Mouse (Mus musculus) kidney, adult 11 months (tissue): ENCODE results near the gene Raf1.

Experiments
- DNase-seq: peaks from one replicate; pipeline ENCODE4 v3.0.0; 2022

The Raf1 gene

DNA sequence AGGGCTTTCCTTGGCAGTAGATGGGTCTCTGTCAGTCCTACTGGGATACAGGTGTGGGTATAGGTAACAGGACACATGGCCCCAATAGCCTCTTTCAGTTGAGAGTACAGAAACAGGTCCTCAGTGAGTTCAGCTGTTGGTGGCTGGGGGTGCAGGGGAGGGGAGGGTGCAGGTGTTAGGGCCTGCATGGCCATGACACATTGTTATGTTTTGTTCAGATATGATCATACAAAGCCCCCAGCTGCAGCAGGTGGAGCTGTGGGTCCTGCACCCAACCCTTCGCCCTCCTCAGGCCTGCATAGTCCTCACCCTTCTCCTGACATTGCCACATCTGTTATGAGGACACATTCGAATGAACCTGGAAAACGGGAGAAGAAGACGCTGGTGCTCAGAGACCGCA lies 66.1 kb downstream of the Raf1 start:
- DNase-seq, result no peak

DNA sequence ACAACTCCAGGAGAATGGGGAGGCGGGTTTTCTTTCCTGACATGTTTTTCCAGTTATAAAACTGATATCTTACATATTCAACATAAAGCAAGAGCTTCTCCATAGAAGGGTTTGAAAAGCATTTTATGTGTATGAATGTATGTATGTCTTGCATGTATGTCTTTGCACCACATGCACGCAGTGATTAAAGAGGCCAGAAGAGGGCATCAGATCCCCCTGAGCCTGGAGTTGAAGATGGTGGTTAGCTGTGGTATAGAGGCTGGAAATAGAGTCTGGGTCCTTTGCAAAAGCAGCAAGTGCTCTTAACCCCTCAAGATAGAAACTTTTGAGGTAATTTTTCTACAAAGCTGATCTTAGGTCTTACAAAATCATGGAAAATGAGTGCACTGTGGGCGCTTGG lies 67.3 kb downstream of the Raf1 start:
- DNase-seq, result no peak

DNA sequence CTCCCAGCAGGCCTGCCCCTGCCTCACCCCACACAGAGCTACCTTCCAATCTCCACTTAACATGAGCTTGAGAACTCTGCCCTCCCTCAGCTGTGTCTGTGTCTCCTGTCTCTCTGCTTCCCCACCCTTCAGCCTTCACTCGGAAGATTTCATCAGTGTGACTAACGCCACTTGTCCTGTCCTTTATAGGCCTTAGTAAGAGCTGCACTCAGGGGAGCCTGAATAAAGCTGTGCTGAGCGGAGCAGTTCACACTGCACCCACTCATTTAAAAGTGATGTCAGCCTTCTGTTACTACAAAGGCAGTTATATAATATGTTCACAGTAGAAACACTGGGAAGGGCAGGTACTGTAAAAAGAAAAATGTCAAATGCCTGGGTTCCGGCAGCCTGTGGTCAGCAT lies 69.0 kb downstream of the Raf1 start:
- DNase-seq, result no peak

DNA sequence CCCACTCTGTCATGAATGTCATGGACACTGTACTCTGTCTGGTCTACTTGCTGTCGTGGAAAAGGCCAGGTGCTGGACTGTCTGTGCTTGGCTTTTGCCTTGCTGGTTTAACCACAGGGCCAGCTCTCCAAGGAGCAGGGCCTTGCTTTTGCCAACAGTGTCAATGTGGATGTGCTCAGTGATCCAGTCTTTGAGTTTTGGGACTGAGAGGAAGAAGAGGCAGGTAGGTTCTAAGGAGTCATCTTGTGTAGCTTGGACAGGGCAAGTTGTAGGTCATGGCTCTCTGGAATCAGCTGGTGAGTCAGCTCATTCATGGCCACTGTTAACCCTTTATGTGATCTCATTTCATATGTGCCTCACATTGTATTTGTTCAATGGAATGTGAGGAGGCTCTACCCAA lies 70.0 kb downstream of the Raf1 start:
- DNase-seq, result no peak

DNA sequence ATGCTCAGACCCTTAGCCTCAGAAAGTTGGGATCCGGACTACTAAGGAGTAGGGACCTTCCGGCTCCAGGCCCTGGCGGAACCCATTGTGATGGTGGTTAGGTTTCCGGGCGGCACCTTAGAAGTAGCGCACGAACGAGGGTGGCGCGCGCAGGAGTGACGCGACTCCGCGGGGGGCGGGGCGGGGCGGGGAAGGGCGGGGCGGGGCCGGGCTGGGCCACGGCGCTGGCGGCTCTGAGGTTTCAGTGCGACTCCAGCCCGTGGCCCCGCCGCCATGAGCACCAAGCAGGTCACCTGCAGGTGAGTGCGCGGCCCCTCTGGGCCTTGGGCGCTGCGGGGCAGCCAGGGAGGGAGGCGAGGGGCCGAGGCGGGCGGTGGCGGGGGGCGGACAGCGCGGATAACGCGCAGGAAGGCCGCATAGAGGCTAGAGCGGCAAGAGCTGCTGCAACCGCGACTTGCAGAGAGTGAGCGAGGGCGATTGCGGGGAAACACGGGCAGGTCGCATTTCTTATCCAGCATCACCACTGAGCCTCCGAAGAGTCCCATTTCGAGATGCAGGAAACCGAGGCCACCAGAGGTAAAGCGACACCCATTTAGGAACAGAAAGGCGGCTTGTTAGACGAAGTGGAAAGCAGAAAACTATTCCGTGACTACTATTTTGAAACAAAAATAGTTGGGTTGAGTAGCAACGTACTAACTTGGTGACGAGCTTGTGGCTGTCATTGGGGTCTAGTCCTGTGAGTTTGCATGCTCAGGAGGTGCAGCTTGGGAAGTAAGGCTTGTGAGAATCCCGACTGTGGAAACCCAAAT lies 74.5 kb downstream of the Raf1 start, which contains the start of gene Mkrn2:
Mkrn2 (plus strand) TSS at position 188 of the 809 bp plus-strand sequence.
- DNase-seq, result peak; percentile 62

DNA sequence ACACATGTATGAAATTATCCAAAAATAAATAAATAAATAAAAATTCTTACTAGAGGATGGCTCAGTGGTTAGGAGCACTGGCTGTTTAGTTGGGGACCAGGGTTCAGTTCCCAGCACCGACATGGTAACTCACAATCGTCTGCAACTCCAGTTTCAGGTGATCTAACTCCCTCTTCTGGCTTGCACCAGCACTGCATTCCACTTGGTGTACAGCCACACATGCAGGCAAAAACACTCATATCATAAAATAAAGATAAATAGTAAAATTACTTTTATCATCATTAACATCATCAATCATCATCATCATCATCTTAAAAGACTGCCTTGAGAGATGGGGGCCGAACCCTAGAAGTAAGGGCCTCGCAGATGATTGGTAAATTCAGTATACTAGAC lies 75.1 kb downstream of the Raf1 start:
- DNase-seq, result no peak

DNA sequence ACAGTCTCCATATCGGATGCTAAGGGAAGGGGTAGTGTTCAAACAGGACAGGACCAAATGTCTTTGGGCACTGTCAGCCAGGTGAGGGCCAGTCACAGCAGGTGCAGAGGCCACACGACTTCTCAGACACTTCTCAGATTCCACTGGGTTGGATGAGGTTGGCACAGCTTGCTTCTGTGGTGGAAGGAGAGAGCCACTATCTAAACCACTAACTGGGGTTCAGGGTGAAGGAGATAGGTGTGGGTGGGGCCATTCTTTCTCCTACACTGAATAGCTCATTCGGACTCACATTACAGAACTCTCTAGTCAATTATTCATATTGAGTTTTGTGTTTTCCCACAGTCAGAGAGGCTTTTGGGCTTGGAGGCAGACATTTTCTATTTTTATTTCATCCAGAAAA lies 80.8 kb downstream of the Raf1 start:
- no peak for DNase-seq

DNA sequence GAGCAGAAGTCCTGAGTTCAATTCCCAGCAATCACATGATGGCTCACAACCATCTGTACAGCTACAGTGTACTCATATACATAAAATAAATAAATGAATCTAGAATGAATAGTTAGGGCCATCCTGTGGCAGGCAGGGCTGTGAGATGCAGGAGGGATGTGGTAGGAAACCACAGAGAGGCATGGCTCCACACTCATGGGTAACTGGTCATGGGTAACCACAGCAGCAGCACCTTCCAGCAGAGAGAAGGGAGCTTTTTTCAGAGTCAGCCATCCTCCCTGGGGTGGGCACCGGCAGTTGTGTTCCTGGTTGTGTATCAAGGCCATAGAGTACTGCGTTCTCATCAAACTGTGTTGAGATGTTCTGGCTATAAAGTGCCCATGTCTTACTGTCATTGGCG lies 82.0 kb downstream of the Raf1 start:
- no peak for DNase-seq

DNA sequence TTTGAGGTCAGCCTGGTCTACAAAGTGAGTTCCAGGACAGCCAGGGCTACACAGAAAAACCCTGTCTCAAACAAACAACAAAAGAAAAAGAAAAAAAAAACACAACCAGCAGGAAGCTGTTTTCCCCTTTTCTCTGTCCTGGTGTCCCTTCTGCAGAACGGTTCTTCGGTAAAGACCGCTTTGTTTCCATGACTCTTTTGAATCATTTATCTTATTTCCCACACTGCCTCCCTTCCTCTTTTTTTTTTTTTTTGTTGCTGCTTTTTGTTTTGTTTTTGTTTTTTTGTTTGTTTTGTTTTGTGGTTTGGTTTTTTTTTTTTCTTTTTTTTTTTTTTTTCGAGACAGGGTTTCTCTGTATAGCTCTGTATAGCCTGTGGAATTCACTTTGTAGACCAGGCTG lies 83.2 kb downstream of the Raf1 start:
- no peak for DNase-seq

DNA sequence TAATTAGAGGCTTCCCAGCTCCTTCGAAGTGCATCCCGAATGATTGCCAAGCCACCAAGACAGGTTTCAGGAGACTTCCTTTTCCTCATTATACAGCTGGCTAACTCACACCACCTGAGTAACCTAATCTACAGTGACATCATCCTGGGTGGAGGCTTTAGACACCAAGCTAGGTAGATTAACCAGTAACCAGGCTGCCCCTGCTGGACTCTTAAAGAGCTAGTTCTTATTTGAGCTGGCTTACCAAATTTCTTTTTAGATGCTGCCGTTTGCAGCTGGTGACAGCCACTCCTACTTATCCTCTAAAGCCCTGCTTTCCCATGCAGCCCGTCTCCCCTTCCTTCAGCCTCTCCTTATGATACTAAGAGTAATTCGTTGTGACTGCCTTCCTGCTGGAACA lies 84.0 kb downstream of the Raf1 start, which contains the start of gene Mkrn2os:
Mkrn2os (minus strand) TSS at position 119 of the 400 bp plus-strand sequence.
- DNase-seq, result peak; percentile 76

DNA sequence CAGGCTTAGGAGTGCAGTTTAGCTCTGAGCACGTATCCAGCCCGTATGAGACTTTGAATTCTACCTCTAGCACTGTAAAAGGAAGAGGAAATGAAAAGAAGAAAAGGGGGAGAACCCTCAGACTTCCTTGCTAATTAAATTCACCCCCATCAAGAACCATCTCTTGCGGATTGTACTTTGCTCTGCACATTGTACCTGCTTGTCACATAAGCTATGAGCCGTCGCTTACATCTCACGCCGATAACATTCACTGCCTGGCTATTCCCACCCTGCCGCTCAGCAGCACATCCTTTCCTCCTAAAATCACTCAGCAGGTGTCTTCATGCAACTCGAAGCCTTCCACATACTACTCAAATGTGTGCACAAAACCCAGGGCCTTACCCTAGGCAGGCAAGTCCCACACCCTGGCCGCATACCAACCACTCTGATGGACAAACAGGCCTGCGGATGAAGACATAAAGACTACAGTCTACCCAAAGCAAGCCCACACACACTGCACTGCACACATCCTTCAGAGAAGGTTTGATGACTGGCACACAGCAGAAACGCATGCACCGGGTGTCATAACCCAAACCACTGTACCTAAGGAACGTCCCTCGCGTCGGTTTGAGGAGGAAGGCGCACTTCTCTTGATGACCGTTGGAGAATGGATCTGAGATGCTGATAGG lies 84.6 kb downstream of the Raf1 start:
- no peak for DNase-seq

DNA sequence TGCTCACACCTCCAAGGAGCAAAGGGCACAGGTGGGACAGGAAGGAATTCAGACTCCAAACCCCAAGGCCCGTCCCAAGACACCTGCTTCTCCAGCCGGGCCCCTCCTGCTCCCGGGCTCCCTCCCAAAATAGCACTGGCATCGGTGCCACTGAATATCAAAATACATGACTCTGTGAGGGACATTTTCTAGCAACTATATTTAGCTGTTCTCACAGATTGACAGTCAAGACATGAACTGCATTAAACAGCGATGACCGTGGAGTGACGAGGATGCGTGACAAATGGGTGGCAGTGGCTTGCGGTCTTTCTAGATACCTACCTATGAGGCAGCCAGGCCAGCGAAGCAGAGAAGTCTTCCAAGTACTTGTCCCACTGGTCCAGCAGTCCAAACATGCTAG lies 90.1 kb downstream of the Raf1 start:
- no peak for DNase-seq

DNA sequence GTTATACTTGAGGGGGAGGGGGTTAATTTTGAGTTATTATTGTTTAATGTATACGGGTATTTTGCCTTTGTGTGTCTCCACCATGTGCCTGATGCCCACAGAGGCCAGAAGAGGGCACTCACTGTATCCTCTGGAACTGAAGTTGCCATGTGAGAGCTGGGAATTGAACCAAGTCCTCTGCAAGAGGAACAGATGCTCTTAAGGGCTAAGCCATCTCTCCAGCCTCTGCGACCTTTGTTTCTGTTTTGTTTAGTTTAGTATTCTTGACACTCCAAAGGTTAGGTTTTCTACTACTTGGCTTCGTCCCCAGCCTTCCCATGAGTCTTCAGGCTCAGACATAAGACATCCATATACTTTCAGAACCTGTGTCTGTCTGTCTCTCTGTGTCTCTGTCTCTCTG lies 92.3 kb downstream of the Raf1 start:
- peak; percentile 55 for DNase-seq

DNA sequence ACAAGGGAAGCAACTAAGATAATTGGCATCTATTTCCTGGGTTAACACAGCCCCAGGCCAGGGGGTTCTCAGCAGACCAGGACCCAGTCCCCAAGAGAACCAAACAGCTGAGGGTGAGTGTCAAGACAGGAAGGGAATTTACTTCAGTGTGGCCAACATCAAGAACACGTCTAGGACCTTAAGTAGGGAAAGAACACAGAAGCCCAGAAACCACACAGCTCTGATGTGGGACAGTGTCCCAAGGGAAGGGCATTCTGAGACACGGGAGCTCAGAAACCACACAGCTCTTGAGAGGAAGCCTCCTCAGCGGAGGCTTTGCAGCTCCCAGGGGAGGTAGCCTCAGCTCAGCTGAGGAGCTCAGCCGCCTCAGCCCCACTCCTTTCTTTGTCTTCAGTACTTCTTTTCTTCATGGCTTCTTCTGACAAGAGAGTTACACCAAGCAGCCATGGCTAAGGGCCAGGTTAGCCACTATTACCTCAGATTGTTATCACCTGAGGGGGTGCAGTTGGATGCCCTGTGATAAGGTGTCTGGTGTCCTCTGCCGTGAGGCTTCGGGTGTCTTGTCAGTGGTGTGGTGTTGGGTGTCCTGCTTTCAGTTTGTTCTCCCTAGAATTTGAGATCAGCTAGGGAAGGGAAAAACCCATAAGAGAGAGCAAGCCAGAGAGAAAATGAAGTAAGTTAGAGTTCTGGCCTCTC lies 92.9 kb downstream of the Raf1 start:
- DNase-seq, result no peak

DNA sequence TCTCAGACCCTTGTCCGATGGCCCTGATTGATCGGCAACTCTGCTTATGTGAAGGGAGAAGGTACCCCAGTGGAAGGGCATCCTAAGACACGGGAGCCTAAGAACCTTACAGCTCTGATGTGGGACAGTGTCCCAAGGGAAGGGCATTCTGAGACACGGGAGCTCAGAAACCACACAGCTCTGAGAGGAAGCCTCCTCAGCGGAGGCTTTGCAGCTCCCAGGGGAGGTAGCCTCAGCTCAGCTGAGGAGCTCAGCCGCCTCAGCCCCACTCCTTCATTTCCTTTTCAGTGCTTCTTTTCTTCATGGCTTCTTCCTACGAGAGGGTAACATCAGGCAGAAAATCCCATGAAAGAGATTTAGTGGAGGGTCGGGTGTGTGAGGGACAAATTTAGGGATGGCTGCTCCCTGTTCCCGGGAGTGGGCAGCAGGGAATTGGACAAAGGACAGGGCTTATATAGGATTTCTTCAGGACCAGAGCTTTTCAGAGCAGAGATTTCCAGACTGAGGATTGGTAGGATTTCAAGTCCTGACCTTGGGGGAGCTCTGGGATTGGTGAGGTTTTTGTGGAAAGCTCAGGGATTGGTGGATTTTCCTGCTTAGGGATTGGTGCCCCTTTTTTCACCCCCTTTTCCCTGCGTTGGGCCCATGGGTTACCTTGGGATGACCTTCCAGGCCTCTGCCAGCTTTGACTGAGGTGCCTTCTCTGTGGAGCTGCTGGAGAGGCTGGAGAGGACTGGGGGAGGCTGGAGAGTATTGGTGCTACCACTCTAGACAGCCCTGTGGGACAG lies 93.9 kb downstream of the Raf1 start:
- DNase-seq, result no peak

DNA sequence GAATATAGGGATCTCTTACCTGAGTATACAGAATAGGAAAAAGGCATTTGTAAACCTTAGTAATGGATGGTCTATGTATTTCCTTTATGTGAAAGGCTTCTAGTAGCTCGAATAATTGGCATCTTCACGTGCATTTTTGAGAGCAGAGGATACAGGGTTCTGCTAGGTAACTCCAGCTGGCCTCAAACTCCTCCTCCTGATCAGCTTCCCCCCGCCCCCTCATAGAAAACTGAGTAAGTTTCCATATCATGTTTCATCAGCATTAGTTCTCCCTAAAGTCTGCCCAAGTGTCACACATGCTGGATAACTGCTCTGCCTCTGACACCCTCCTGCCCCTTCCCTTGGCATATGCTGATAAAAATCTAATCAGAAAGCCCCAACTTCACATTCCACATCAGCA lies 95.6 kb downstream of the Raf1 start:
- DNase-seq, result no peak

DNA sequence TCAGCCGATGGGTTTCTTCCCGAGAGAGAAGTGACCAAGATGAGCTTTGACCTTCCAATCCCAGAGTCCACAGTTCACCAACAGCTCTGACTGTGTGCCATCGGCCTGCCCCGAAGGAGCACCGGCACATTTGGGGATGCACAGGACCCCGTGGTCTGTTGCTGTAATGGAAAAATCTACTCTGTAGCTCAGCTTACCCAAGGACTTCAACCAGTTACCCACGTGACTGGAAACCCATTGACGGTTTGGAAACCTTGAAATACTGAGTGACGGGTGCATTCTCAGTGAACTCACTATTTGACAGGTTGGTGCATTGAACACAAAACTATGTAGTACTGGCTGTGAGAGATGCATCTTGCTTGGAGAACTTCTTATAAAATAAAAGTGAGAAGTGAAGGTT lies 98.5 kb downstream of the Raf1 start:
- DNase-seq, result no peak

DNA sequence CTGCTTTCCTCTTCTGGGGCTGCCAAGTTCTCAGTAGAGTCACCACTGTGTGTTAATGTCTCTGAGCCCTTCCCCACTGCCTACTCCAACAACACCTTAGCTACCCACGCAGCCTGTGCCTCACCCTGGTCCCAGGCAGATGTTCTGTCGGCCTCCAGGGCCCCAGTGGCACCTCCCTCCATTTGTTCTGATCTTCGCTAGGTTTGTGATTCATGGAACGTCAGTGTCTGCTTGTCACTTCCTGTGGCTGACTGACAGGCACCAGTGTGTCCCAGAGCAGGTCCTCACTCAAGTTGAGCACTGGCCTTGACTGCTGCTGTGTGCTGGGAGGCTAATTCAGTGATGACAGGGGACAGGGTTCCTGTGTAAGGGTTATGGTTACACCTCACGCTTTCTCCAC lies 99.0 kb downstream of the Raf1 start:
- DNase-seq, result no peak

DNA sequence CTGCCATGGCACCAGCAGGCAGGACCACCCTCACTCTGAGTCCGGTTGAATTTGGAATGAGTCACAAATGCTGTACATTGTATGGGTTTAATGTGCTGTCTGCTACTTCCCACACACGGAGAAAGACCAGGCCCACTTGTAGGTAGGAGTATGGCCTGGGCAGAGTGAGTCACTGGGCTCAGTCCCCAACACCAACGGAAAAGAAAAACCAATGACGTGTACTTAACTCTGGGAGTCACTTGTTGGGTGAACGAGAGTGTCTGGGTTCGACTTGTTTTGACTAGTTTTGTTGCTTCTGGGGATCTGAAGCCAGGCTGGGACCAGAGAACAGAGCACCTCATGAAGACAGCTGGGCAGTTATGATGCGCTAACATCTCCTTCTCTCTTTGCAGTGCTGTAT lies 102.3 kb downstream of the Raf1 start:
- DNase-seq, result no peak
